Mouse (Mus musculus) G1E (cell line): ENCODE results near the gene Fam76a. TPM values are rescaled to one million over a fixed set of nuclear protein-coding genes. Genes with fewer than 3 reads are reported as not detected.

Source experiments
- ATAC-seq: 2 replicates; pipeline ENCODE4 v1.8.0; 2016; ENCODE audit warnings: mild to moderate bottlenecking; ENCODE audit not compliant: insufficient number of reproducible peaks, poor library complexity, low FRiP score, severe bottlenecking; ENCODE audit errors: extremely low read depth
- DNase-seq: peaks from one replicate; pipeline ENCODE4 v3.0.0; 2012; ENCODE audit warnings: low spot score
- H3K27me3 ChIP-seq: 2 replicates; pipeline ENCODE4 v1.6.1; 2012; ENCODE audit warnings: mild to moderate bottlenecking, low read length, inconsistent platforms; ENCODE audit not compliant: insufficient read depth
- H3K36me3 ChIP-seq: replicated peaks from 2 replicates; pipeline ENCODE3; 2012; ENCODE audit warnings: mild to moderate bottlenecking, inconsistent platforms
- H3K4me1 ChIP-seq: 2 replicates; pipeline ENCODE4 v1.6.1; 2012; ENCODE audit warnings: low read depth, low read length, inconsistent platforms, mixed read lengths; ENCODE audit not compliant: insufficient read depth
- H3K4me3 ChIP-seq: 2 replicates; pipeline ENCODE4 v1.5.1; 2012; ENCODE audit warnings: low read depth, mild to moderate bottlenecking, inconsistent platforms, low read length, moderate library complexity, mixed read lengths
- H3K9me3 ChIP-seq: replicated peaks from 2 replicates; pipeline ENCODE4 v1.6.1; 2012; ENCODE audit warnings: inconsistent platforms
- CTCF ChIP-seq: IDR thresholded peaks from 2 replicates; pipeline ENCODE4 v1.5.1; 2012; ENCODE audit warnings: low read depth, low read length, inconsistent platforms, mixed read lengths
- GATA1 ChIP-seq: IDR thresholded peaks from 2 replicates; pipeline ENCODE4 v1.6.1; 2012; ENCODE audit warnings: borderline replicate concordance, low read length, inconsistent platforms, mixed read lengths
- GATA2 ChIP-seq: IDR thresholded peaks from 2 replicates; pipeline ENCODE4 v1.6.1; 2012; ENCODE audit warnings: low read depth, low read length, inconsistent platforms, borderline replicate concordance
- POLR2AphosphoS5 ChIP-seq: IDR thresholded peaks from 2 replicates; pipeline ENCODE4 v1.6.1; 2012; ENCODE audit warnings: low read depth, low read length, inconsistent platforms; ENCODE audit not compliant: insufficient replicate concordance
- TAL1 ChIP-seq: conservative IDR thresholded peaks from 2 replicates; pipeline ENCODE4 v1.6.1; 2012; ENCODE audit warnings: low read depth, low read length, inconsistent platforms, mixed read lengths
- polyA plus RNA-seq: library from polyadenylated mRNA; stranded (reverse); fragments of >175 nt; gene quantifications from 2 replicates; pipeline ENCODE4 v1.2.3, GENCODE M21; 2012
- total RNA-seq, 2 experiments: library from RNA; stranded (forward) in 1 of 2; stranded (reverse) in 1 of 2; fragments of 200-1000 nt in 1 of 2; fragments of >200 nt in 1 of 2; fragmentation: Nextera tagmentation in 1 of 2; gene quantifications; 2 replicates each; pipeline ENCODE4 v1.2.3; 2014 to 2017

The Fam76a gene
- total and polyA plus RNA-seq, 3 experiments = 16.2 to 39.8 (median 25.9) TPM

DNA sequence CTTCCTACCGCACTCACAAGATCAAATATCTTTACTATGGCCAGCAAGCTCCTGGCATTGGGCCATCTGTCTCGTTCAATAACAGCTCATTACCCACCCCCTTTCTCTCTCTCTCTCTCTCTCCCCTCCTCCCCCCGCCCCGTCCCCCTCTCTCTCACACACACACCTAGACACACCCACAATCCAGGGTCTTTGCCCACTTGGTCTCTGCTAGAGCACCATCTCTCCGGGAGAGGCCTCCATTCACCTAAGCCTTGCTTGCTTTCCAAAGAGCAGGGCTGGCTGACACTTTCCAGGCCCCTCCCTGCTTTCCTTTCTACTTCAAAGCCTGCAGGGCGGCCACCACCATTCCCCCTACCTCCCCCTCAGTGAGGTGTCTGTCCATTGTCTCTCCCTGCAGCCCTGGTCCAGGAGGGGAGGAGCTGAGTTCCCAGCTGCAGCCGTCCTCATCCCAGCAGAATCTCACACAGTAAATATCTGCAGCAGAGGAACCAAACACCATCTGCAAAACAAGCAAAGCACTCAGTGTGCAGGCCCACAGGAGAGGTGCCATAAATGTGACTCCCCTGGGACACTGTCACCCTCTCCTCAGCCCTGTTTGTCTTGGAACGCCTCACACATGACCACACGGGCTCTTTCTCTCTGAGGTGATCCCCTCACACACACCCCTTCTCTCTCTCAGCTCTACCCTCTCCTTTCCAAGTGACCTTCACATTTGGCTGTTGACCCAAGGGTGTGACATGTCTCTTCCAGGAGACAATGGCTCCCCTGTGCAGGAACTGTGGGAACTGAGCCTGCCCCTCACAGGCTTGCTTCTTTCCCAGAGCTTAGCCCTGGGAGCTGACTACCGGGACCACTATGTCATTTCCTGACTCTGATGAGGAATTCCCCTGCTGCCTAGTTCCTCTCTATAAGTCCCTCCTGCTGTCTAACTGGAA lies 36.7 kb upstream of the Fam76a start:
- Histone ChIP-seq H3K4me1 (peaks cover 2% of the 10 kb centered on the region), H3K36me3 (no peaks in the 10 kb centered on the region), H3K4me3 (no peak overlapping the region), H3K9me3 (no peaks in the 10 kb centered on the region), H3K27me3 (peaks cover 61% of the 10 kb centered on the region)
- no peak for DNase-seq
- ATAC-seq = no peak
- TF ChIP-seq TAL1 = no peak
- no peak for TF ChIP-seq CTCF
- TF ChIP-seq POLR2AphosphoS5 = no peak
- no peak for TF ChIP-seq GATA2
- TF ChIP-seq GATA1 = no peak

DNA sequence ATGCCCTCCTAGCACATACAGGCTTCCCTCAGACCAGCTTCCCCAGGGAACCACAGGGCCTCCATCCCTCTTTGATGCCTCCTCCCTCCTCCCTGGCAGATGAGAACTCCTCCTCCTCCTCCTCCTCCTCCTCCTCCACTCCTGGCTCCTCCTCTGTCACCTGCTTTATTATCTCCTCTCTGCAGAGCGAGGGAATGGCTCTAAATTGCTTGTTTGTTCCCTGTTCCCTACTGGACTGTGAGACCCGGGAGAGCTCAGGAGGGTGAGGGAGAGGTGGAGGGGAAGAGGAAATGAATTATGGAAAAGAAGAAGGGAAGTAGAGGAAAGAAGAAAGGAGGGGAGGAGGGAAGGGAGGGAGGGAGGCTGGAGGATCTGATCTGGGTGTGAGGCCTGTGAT lies 33.0 kb upstream of the Fam76a start:
- DNase-seq (no peak), ATAC-seq (no peak)
- Histone ChIP-seq H3K4me1 (peaks cover 2% of the 10 kb centered on the region; the same call in 1 of the 2 replicates), H3K9me3 (no peaks in the 10 kb centered on the region), H3K36me3 (no peaks in the 10 kb centered on the region), H3K27me3 (peaks cover 48% of the 10 kb centered on the region), H3K4me3 (no peak overlapping the region)
- TF ChIP-seq GATA2 = no peak
- no peak for TF ChIP-seq POLR2AphosphoS5
- TF ChIP-seq GATA1 = no peak
- TF ChIP-seq TAL1 = no peak
- no peak for TF ChIP-seq CTCF

DNA sequence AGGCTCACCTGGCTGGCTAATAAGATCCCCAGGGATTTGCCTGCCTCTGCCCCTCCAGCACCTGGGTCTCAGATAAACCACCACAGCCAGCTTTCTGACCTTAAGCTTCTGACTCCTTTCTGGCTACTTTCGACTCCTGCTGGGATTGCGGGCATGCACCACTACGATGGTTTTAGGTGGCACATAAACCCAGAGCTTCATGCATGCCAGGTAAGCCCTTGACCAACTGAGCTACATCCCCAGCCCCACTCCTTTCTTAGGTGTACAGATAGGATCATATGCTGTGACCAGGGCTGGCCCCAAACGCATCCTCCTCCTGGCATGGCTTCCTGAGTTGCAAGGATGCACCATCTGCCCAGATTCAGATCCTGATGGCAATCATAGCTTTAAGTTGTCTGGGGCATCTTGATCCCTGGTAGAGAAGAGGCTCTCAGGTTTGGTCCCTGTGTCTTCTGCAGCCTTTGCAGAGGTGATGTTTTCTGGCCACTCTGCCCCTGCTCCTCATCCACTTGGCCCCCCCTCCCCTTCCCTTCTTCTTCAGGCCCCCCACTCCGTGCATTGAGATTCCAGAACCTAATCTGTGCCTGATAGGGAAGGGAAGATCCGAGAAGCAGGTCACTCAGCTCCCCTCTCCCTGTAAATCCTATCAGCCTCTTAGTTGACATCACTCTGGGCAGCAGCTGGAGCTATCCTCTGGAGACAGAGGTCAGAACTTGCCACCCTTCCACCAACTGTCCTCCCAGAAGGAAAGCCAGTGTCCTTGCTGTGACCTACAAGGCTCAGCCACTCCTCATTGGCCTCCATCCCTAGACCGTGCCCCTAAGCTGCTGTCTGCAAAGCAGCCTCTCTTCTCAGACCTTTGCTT lies 32.4 kb upstream of the Fam76a start:
- ATAC-seq = no peak
- peaks cover 5% of the 10 kb centered on the region; the same call in 1 of the 2 replicates for H3K4me1 ChIP-seq
- no peak for TF ChIP-seq POLR2AphosphoS5
- TF ChIP-seq GATA2 = no peak
- TF ChIP-seq TAL1 = no peak
- no peak for TF ChIP-seq CTCF
- no peak for TF ChIP-seq GATA1

DNA sequence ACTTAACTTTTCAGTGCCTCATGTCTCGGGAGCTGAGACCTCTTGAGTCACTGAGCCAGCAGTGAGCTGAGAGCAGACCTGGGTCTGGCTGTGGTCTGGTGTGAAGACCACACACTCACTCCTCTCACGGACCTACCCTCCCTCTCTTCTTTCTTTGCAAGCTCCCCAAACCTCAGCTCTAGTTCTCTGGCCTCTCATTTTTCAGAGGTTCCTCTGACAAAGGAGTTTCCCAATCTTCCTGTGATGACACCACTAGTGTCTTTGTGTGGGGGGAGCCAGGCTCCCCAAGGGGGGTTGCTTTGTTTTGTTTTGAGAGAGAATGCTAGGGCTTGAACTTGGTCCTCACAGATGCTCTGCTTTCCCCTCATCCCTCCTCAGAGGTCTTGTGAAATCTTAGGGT lies 28.6 kb upstream of the Fam76a start:
- no peaks in the 10 kb centered on the region for H3K9me3 ChIP-seq
- no peak overlapping the region for H3K4me3 ChIP-seq
- peaks cover 66% of the 10 kb centered on the region for H3K27me3 ChIP-seq
- peaks cover 10% of the 10 kb centered on the region for H3K4me1 ChIP-seq
- DNase-seq (no peak), ATAC-seq (no peak)
- TF ChIP-seq GATA2 (no peak), TAL1 (no peak), GATA1 (no peak), POLR2AphosphoS5 (no peak), CTCF (no peak)
- no peaks in the 10 kb centered on the region for H3K36me3 ChIP-seq

More for the DNA sequence above, 32.4 kb upstream of the Fam76a start:
- no peak for DNase-seq
- H3K9me3 ChIP-seq = no peaks in the 10 kb centered on the region
- peaks cover 48% of the 10 kb centered on the region for H3K27me3 ChIP-seq
- no peak overlapping the region for H3K4me3 ChIP-seq
- H3K36me3 ChIP-seq = no peaks in the 10 kb centered on the region

DNA sequence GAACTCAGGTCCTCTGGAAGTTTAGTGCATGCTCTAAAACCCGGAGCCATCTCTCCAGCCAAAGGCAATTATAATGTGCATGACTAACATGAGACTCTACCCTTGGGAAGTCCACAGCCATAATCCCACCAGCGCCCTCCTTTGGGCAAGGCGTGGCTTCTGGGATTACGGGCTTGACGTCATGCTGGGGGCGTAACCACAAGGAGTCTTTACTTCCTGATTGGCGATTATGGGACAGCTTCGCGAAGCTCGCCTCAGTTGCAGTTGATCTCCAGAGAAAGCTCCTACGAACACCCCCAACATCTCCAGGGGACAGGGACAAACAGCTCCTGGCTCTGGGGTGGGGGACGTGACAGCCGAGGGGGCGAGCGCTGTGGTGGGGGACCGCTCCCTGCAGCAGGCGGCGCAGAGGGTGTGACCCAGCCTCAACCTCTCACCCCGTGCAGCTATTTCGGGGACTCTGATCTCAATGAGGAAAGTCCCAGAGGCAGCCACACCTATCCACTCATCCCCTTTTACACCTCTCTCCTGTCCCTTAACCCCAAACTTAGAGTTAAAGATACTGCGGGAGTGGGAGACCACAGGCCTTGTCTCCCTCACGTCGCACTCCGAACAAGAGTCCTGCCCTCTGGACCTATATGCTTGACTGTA lies 27.6 kb upstream of the Fam76a start:
- TF ChIP-seq TAL1 = no peak
- TF ChIP-seq GATA2 = no peak
- TF ChIP-seq CTCF = no peak
- TF ChIP-seq POLR2AphosphoS5 = no peak
- no peak for TF ChIP-seq GATA1
- Histone ChIP-seq H3K27me3 (peaks cover 62% of the 10 kb centered on the region), H3K9me3 (no peaks in the 10 kb centered on the region), H3K4me1 (peaks cover 15% of the 10 kb centered on the region), H3K36me3 (no peaks in the 10 kb centered on the region), H3K4me3 (no peak overlapping the region)
- ATAC-seq (no peak), DNase-seq (no peak)
